Mouse (Mus musculus) left cerebral cortex, postnatal 25 days (tissue): Measurements from ENCODE around the gene Vps52. TPM values are rescaled to one million over a fixed set of nuclear protein-coding genes. Genes with fewer than 3 reads are reported as not detected.
A peak's percentile ranks its signal among the peaks of the same experiment; 100 is the strongest.

Source experiments
- DNase-seq, 2 experiments: peaks; one replicate each; pipeline ENCODE4 v3.0.0; 2022; ENCODE audit warnings: low spot score in 2 of 2, mixed read lengths in 1 of 2
- intact Hi-C: fragments of 180-260 bp; cut with DNase I; formaldehyde crosslinking; loops from one replicate; pipeline ENCODE4 v1.15.1; 2025
- total RNA-seq, 2 experiments: library from RNA; stranded (reverse); gene quantifications; 2 replicates each; pipeline ENCODE4 v1.2.3; 2021

The Vps52 gene
- total RNA-seq = 10 to 100 TPM; 78.4 to 81.9 TPM

DNA sequence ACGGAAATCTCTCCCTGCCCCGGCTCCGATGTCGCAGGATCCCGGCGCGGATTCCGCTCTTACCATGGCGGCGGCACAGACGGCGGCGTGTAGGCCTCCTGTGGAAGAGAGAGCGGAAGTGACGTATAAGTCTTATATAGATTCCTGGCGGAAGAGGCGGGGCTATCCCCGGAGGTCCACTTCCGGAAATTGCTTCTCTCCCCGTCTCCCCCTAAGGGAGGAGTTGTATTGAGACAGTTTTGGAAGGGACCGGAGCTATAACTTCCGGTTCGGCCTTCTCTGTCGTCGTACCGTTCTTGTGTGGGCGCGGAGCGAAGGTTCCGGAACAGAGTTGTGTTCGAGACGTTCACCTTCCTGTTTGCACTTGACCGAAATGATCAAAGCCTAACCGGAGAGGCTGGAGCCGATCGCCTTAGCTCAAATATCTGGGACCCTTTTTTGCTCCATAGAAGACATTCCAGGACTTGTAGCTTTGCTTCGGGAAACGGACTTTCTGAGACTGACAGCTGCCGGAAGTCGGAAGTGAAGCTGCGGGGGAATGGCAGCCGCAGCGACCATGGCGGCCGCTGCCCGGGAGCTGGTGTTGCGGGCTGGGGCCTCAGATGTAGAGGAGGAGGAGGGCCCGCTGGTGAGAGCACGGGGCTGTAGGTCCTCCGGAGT lies at the start of gene Vps52, which contains the start of gene Rps18:
Gene Vps52, plus strand, starts transcription at position 258 of the 660 bp plus-strand sequence.
Gene Rps18, minus strand, starts transcription at position 447 of the 660 bp plus-strand sequence.
- DNase-seq = peak; percentile 95 to 99
- intact Hi-C loops = loop anchor here (1.0 to 5.0 kb wide), 4 partner anchors 15 to 1392 kb away; partner anchors contain the start of genes Pfdn6 and Wdr46

DNA sequence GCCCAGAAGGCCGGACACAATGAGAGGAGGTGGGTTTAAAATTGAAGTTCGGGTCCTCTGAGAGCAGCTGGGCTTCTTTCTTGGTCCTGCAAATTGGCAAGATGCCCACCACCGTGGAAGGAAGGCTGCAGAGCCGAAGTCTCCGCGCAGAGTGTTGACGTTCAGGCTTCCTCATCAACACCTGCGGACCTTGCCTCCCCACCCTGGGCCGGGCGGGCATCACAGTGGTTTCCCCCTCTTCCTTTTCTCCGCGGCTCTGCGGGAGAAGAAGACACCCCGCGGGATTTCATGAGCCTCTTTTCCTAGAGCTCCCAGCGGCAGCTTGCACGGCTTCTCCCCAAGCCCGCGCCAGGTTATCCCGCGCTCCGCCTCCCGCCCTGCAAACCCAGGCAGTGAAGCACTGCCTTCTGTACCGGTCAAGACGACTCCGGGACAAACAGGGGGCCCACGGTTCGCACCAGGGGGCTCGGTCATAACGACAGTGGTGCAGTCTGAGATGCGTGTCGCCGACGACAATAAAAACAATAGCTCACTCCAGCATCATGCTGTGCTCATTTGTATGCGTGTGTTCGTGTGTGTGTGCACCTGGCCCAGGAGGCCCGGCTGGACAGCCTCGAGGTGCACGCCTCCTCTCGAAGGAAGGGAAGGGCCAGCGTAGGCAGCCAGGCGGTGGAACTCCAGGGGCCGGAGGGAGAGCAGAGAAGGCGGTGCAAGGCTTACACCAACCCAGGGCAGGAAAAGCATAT lies 47.1 kb upstream of the Vps52 start:
- DNase-seq = peak in 1 of 2 experiments; percentile 52
- intact Hi-C loops = no loop called here

DNA sequence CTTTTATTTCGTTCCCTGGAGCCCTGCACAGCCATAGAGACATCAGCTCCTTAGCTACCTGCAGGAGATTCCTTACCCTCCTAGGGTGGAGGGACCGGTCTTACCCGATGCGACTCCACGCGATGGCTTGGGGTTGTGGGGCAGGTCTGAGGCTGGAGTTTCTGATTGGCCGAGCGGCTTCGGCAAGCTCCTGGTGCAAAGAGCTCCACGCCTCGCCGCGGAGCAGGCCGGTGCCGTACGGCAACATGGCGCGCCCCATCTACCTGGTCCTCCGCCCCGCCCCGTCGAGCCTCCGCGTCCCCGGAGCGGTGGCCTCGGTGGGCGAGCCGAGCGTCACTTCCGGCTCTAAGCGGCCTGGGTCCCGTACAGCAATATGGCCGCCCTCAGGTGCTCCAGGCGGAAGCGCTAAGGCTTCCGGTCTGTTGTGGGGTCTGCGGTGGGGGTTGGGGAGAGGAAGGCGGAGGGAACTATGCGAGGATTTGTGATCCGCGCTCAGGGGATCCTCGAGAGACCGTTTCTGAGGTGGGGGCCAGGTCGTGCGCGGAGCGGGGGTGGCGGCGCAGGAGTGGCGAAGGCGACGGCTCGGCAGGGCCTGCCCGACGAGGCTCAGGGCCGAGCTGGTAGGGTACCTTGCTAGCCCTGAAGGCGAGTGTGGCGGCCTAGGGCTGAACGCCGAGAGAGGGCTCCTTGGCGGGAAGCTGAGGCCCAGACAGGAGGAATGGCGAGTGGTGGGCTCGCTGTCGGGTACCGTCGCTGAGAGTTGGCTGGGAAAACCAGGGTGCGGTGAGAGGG lies 46.3 kb upstream of the Vps52 start, which contains the start of gene Daxx:
Gene Daxx, plus strand, starts transcription at position 338 of the 792 bp plus-strand sequence.
- intact Hi-C loops = no loop called here
- DNase-seq = peak; percentile 99

DNA sequence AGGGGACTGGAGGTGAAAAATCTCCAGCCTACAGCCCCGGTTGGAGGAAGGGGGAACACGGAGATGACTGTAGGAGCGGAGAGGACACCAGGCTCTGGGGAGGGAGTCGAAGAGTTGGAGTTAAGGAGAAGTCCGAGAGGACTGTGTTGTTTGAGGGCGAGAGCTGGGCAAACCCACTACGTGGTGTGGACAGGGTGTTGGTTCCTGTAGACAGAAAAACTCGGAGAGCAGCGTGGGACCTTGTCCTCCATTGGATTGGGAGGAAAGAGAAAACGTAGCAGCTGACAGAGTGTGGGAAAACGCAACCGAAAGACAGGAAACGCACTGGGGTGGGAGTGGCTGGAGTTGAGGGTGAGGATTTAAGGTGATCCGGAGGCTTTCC lies 45.8 kb upstream of the Vps52 start:
- intact Hi-C loops = no loop called here
- peak in 1 of 2 experiments; percentile 42 for DNase-seq

DNA sequence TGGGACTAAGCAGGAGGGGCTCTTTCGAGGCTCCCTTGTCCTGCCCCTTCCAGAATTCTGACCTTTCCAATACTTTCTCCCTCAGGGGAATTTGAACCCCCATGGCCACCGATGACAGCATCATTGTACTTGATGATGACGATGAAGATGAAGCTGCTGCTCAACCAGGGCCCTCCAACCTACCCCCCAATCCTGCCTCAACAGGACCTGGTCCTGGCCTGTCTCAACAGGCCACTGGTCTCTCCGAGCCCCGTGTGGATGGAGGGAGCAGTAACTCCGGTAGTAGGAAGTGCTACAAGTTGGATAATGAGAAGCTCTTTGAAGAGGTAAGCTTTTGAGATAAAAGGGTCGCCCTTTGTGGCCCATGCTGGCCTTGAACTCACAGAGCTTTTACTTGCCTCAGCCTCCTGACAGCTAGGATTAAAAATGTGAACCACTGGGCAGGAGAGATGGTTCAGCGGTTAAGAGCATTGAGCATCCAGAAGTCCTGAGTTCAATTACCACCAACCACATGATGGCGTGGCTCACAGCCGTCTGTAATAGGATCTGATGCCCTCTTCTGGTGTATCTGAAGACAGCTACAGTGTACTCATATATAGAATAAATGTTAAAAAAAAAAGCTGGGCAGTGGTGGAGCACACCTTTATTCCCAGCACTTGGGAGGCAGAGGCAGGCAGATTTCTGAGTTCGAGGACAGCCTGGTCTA lies 45.1 kb upstream of the Vps52 start:
- DNase-seq = no peak
- intact Hi-C loops = no loop called here

DNA sequence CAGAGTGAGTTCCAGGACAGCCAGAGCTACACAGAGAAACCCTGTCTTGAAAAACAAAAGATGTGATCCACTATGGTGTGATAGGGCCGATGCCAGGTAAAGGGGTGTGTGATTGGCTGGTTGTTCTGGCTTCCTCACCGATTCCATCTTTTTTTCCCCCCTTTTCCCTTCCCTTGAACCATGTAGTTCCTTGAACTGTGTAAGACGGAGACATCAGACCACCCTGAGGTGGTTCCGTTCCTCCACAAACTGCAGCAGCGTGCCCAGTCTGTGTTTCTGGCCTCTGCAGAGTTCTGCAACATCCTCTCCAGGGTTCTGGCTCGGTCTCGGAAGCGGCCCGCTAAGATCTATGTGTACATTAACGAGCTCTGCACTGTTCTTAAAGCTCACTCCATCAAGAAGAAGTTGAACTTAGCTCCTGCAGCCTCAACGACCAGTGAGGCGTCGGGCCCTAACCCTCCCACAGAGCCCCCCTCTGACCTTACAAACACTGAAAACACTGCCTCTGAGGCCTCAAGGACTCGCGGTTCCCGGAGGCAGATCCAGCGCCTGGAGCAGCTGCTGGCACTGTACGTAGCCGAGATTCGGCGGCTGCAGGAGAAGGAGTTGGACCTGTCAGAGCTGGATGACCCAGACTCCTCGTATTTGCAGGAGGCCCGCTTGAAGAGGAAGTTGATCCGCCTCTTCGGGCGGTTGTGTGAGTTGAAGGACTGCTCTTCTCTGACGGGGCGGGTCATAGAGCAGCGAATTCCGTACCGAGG lies 44.4 kb upstream of the Vps52 start:
- no peak for DNase-seq
- intact Hi-C loops = no loop called here

DNA sequence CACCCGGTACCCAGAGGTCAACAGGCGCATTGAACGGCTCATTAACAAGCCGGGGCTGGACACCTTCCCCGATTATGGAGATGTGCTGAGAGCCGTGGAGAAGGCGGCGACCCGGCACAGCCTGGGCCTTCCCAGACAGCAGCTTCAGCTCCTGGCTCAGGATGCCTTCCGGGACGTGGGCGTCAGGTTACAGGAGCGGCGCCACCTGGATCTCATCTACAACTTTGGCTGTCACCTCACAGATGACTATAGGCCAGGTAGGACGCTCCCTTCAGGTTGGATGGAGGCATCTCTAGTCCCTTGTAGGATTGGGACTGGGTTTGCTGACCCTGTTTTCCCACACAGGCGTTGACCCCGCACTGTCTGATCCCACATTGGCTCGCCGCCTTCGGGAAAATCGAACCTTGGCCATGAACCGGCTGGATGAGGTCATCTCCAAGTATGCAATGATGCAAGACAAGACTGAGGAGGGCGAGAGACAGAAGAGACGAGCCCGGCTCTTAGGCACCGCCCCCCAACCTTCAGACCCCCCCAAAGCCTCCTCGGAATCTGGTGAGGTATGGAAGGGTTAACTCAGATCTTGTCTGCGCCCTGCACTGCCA lies 43.7 kb upstream of the Vps52 start:
- intact Hi-C loops = no loop called here
- no peak for DNase-seq

DNA sequence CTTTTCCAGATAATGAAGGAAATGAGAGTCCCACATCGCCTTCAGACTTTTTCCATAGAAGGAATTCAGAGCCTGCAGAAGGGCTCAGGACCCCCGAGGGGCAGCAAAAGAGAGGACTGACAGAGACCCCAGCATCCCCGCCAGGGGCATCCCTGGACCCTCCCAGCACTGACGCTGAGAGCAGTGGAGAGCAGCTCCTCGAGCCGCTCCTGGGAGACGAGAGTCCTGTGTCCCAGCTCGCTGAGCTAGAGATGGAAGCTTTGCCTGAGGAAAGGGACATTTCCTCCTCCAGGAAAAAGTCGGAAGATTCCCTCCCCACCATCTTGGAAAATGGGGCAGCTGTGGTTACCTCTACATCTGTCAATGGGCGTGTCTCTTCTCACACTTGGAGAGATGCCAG lies 42.3 kb upstream of the Vps52 start:
- intact Hi-C loops = no loop called here
- DNase-seq = no peak

DNA sequence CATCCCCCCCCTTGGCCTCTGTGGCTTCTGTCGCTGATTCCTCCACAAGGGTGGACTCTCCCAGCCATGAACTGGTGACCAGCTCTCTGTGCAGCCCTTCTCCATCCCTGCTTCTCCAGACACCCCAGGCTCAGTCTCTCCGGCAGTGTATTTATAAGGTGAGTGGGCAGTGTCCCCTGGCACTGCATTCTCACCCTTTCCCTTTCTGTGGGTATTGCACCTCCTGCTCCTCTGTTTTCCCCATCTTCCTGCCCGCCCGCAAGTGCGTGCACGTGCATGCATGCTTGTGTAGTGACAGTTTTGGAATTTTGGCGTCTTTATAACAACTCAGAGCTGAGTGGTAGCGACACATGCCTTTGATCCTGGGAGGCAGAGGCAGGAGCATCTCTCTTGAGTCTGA lies 41.7 kb upstream of the Vps52 start:
- intact Hi-C loops = no loop called here

DNA sequence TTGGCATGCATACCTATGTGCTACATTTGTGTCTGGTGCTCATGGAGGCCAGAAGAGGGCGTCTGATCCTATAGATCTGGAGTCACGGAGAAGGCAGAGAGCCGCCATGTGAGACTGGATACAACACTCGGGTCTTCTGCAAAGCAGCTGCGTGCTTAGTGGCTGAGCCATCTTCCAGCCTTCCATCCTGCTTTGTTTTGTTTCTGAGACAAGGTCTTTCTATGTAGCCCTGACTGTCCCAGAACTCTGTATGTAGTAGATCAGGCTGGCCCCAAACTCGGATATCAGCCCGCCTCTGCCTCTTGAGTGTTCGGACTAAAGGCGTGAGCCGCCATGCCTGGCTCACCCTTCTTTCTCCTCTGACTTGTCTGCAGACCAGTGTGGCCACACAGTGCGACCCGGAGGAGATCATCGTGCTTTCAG lies 40.6 kb upstream of the Vps52 start:
- intact Hi-C loops = no loop called here
- DNase-seq = no peak

More for the DNA sequence above, 41.7 kb upstream of the Vps52 start:
- DNase-seq = no peak

DNA sequence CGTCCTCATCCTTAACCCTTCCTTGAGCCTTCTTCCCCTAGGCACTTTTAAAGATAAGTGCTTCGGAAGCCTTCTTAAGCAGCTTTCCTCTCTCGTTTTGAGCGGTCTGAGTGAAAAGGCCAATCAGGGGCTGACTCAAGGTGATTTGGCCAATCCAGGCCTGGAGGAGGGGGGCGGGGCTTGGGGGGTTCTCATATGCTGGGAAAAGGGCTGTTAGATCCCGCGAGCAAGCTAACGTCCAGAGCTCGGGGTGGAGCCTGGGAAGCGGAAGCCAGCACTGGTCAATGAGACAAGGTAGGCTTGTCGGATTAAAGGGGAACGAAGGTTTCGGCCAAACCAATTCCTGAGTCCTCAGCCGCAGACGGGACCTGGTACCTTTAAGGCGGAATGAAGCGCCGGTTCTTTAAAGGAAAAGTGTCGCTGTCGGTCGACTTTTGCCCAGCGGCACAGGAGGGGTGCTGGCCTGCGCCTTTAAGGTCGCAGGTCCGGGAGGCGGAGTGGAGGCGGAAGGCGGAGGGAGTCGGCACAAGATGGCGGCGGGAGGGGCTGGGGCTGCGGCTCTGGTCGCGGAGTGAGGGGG lies 39.9 kb upstream of the Vps52 start, which contains the start of the genes Tapbp and Zbtb22:
Gene Tapbp, plus strand, starts transcription at position 229 of the 580 bp plus-strand sequence.
Gene Zbtb22, plus strand, starts transcription at position 234 of the 580 bp plus-strand sequence.
- intact Hi-C loops = no loop called here
- peak; percentile 97 to 99 for DNase-seq

DNA sequence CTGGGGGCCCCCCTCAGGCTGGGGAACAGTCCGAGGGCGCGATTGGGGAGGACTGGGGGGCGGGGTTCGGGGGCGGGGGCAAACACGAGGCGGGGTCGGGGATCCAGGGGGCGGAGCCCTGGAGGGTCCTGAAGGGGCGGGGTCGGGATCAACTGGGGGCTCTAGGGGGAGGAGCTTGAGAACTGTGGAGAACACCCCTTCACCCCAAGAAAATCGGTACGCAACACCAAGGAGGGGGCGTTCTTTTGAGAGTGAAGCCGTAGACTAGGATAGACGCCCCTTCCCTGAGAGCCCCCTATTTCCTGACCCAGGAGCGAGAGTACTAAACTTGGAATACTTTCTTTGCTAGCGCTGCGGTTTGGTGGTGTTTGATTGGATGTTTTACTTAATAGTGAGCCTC lies 39.3 kb upstream of the Vps52 start:
- no peak for DNase-seq
- intact Hi-C loops = no loop called here

DNA sequence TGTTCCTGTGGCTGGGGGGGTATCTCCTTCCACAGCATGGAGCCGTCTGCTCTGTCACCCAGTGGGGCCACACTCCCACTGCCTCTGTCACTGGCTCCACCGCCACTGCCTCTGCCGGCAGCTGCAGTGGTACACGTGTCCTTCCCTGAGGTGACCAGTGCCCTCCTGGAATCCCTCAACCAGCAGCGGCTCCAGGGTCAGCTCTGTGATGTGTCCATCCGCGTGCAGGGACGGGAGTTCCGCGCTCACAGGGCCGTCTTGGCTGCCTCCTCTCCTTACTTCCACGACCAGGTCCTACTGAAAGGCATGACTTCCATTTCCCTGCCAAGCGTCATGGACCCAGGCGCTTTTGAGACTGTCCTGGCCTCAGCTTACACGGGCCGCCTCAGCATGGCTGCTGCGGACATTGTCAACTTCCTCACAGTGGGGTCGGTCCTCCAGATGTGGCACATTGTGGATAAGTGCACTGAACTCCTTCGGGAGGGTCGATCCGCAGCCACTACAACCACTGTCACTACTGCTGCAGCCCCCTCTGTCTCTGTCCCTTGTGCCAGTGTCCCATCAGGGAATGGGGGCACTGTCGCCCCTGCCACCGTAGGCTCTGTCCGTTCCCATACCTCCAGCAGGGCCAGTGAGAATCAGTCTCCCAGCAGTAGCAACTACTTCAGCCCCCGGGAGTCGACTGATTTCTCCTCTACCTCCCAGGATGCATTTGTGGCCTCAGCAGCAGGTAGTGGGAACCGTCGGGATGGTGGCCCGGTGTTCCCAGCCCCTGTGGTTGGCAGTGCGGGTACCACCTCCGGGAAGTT lies 38.6 kb upstream of the Vps52 start:
- no peak for DNase-seq
- intact Hi-C loops = no loop called here

DNA sequence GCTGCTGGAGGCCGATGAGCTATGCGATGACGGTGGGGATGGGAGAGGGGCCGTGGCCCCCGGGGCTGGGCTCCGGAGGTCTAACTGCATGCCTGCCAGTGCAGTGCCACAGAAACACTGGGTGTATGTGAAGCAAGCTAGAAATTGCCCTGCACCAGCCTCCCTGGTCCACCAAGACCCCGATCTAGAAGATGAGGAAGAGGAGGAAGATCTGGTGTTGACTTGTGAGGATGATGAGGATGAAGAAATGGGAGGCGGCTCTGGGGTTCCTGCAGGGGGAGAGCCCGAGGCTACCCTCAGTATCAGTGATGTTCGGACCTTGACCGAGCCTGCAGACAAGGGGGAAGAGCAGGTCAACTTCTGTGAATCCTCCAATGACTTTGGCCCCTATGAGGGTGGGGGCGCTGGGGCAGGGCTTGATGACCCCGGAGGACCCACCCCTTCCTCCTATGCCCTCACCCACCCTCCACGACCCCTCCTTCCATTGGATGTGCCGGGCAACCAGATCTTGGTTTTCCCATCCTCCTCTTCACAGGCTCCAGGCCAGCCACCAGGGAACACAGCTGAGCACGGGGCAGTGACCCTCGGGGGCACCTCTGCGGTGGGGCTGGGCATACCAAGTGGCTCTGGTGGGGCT lies 37.8 kb upstream of the Vps52 start:
- no peak for DNase-seq
- intact Hi-C loops = no loop called here

DNA sequence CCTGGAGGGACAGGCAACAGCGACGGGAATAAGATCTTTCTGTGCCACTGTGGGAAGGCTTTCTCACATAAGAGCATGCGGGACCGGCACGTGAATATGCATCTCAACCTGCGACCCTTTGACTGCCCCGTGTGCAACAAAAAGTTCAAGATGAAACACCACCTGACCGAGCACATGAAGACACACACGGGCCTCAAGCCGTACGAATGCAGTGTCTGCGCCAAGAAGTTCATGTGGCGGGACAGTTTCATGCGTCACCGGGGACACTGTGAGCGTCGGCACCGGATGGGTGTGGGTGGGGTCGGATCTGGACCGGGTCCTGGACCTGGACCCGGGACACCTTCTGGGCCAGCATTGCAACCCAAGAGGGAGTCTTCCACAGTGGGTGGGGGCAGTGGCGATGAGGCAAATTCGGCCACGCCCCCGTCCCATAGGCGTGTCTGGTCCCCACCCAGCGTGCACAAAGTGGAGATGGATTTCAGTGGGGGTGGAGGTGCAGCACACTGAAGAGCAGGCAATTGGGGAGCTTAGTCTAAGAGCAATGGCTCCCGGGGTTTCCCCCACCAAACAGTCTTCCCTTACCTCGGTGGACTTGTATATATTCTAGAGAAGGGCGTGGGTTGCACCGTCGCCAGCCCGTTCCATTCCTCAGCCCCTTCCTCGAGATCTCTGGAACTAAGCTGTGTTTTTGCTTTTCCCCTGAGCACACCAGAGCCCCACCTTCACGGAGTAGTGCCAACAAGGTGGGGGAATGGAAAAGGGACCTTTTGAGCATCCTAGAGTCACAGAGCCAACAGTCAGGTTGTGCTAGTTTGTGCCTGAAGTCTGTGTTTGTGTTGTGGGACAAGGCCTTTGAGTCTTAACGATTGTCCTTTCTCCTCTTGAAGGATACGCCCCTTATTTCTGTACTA lies 37.1 kb upstream of the Vps52 start:
- DNase-seq = no peak
- intact Hi-C loops = no loop called here
